Mouse (Mus musculus): ENCODE measurements around the gene Lonp2. TPM values are rescaled to one million over a fixed set of nuclear protein-coding genes. Genes with fewer than 3 reads are reported as not detected.

Gene Lonp2
- 50.3 and 60.6 TPM in 2 replicates for polyA plus RNA-seq (2014; fragmentation: Nextera tagmentation; extraction: Ambion mirVana)

- Histone ChIP-seq H3K36me3 (ENCODE audit: control insufficient read depth, insufficient read depth, low read length) (no peaks in the 10 kb centered on the region), H3K27me3 (replicated peaks; ENCODE audit: control insufficient read depth, insufficient read depth, low read length) (no peaks in the 10 kb centered on the region), H3K4me1 (replicated peaks; ENCODE audit: control insufficient read depth, insufficient read depth, low read length) (peaks cover 5% of the 10 kb centered on the region; the same call in 1 of the 2 replicates), H3K9ac (ENCODE audit: low read depth, low read length) (peak within 1 kb of the TSS; percentile 79), H3K4me3 (ENCODE audit: low read depth, low read length) (peak within 1 kb of the TSS; percentile 91), H3K4me2 (peak within 1 kb of the TSS; percentile 92), H3K27ac (ENCODE audit: low read depth, low read length) (peak within 1 kb of the TSS; percentile 81), H3K9me3 (ENCODE audit: control insufficient read depth, low read length) (no peaks in the 10 kb centered on the region)
- WGBS, result under 1% methylated on average over 62 of the region's 62 CpGs
- DNase-seq (ENCODE audit: low spot score) (peak; percentile 98), ATAC-seq (replicated peaks; ENCODE audit: low FRiP score) (peak; percentile 99)
These were observed at the start of gene Lonp2 for GRCm38 (mm10) chr8:86623911-86624731. TSS of gene Lonp2 (plus strand) at chr8:86624043.

DNA sequence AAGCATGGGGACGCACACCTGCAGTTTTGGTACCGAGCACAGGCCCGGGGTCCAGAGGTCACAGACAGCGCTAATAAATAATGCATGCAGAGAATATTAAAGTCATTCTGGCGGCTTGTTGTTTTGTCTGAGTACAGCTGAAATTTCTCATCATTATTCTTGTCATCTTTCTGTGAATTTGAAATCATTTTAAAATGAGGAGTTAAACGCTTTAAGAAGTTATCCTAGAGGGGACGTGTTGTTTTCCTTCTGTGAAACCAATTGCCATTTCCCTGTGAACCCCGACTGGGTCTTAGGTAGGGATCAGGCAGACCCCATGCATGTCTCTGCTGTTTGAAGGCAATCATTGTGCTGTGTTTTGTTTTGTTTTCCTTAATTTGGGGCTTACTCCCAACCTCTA, 46.3 kb upstream of the Lonp2 start:
- ATAC-seq (replicated peaks; ENCODE audit: low FRiP score) (no peak), DNase-seq (ENCODE audit: low spot score) (no peak)
- no peak overlapping the region for H3K4me2 ChIP-seq
- H3K4me1 ChIP-seq (replicated peaks; ENCODE audit: control insufficient read depth, insufficient read depth, low read length), result no peaks in the 10 kb centered on the region
- H3K36me3 ChIP-seq (ENCODE audit: control insufficient read depth, insufficient read depth, low read length), result no peaks in the 10 kb centered on the region
- no peak overlapping the region for H3K27ac ChIP-seq (ENCODE audit: low read depth, low read length)
- no peak overlapping the region for H3K4me3 ChIP-seq (ENCODE audit: low read depth, low read length)
- no peaks in the 10 kb centered on the region for H3K27me3 ChIP-seq (replicated peaks; ENCODE audit: control insufficient read depth, insufficient read depth, low read length)
- H3K9ac ChIP-seq (ENCODE audit: low read depth, low read length), result no peak overlapping the region
- no peaks in the 10 kb centered on the region for H3K9me3 ChIP-seq (ENCODE audit: control insufficient read depth, low read length)
- 86% methylated on average over 8 of the region's 8 CpGs for WGBS

DNA sequence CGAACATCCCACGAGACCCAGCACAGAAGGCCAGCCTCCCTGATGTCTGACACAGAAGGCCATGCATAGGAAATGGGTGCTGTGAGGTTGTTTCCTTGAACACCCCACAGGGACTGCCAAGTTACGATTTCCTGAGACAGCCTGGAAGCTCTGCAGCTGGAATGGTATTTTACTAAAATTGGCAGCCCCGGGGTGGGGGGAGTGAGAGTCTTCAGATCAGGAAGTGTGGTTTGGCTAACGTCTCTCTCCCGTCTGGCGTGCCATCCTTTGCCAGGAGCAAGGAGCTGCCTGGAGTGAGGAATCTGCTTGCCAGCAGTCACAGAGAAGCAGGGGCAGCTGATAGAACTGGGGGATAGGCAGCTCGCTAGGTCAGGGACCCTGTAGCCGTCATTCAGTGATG, 45.8 kb upstream of the Lonp2 start:
- 33% methylated on average over 9 of the region's 9 CpGs for WGBS
- H3K4me2 ChIP-seq, result no peak overlapping the region

GRCm38 (mm10) chr8:86578693-86579092, 45.1 kb upstream of the Lonp2 start:
- Histone ChIP-seq H3K27ac (ENCODE audit: low read depth, low read length) (no peak overlapping the region), H3K4me3 (ENCODE audit: low read depth, low read length) (no peak overlapping the region), H3K9me3 (ENCODE audit: control insufficient read depth, low read length) (no peaks in the 10 kb centered on the region), H3K4me1 (replicated peaks; ENCODE audit: control insufficient read depth, insufficient read depth, low read length) (no peaks in the 10 kb centered on the region), H3K27me3 (replicated peaks; ENCODE audit: control insufficient read depth, insufficient read depth, low read length) (no peaks in the 10 kb centered on the region), H3K4me2 (no peak overlapping the region), H3K36me3 (ENCODE audit: control insufficient read depth, insufficient read depth, low read length) (no peaks in the 10 kb centered on the region), H3K9ac (ENCODE audit: low read depth, low read length) (no peak overlapping the region)
- no peak for DNase-seq (ENCODE audit: low spot score)
- WGBS, result 69% methylated on average over 8 of the region's 8 CpGs
- ATAC-seq (replicated peaks; ENCODE audit: low FRiP score), result no peak

More for the DNA sequence above, 45.8 kb upstream of the Lonp2 start:
- Histone ChIP-seq H3K27me3 (replicated peaks; ENCODE audit: control insufficient read depth, insufficient read depth, low read length) (no peaks in the 10 kb centered on the region), H3K4me1 (replicated peaks; ENCODE audit: control insufficient read depth, insufficient read depth, low read length) (no peaks in the 10 kb centered on the region), H3K27ac (ENCODE audit: low read depth, low read length) (no peak overlapping the region), H3K9me3 (ENCODE audit: control insufficient read depth, low read length) (no peaks in the 10 kb centered on the region), H3K4me3 (ENCODE audit: low read depth, low read length) (no peak overlapping the region), H3K9ac (ENCODE audit: low read depth, low read length) (no peak overlapping the region), H3K36me3 (ENCODE audit: control insufficient read depth, insufficient read depth, low read length) (no peaks in the 10 kb centered on the region)
- DNase-seq (ENCODE audit: low spot score) (no peak), ATAC-seq (replicated peaks; ENCODE audit: low FRiP score) (no peak)

GRCm38 (mm10) chr8:86580458-86580857, 43.4 kb upstream of the Lonp2 start, which contains the start of gene Abcc12:
TSS of gene Abcc12 (minus strand) at chr8:86580686.
- no peak for ATAC-seq (replicated peaks; ENCODE audit: low FRiP score)
- Histone ChIP-seq H3K36me3 (ENCODE audit: control insufficient read depth, insufficient read depth, low read length) (no peaks in the 10 kb centered on the region), H3K27ac (ENCODE audit: low read depth, low read length) (no peak within 1 kb of the TSS), H3K4me1 (replicated peaks; ENCODE audit: control insufficient read depth, insufficient read depth, low read length) (no peaks in the 10 kb centered on the region), H3K27me3 (replicated peaks; ENCODE audit: control insufficient read depth, insufficient read depth, low read length) (no peaks in the 10 kb centered on the region), H3K9ac (ENCODE audit: low read depth, low read length) (no peak within 1 kb of the TSS), H3K4me2 (no peak within 1 kb of the TSS), H3K4me3 (ENCODE audit: low read depth, low read length) (no peak within 1 kb of the TSS), H3K9me3 (ENCODE audit: control insufficient read depth, low read length) (no peaks in the 10 kb centered on the region)
- no peak for DNase-seq (ENCODE audit: low spot score)

DNA sequence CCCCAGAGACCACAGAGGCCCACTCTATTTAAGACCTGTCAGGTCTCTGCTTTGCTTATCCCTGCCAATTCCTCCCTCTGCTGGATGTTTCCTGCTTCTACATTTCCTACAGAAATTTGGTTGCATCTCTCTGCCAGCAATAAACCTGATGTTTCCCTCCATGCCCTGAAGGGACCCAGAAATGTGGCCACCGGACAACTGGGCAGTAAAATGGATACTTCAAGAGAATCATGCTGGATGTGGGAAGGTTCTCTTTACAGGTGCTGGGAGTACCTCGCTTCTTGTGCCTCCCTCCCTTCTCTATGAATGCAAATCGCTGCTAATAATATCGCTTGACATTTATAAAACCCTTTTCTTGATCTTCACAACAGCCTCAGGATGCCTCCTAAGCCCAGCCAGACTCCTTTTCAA, 41.9 kb upstream of the Lonp2 start:
- no peaks in the 10 kb centered on the region for H3K4me1 ChIP-seq (replicated peaks; ENCODE audit: control insufficient read depth, insufficient read depth, low read length)
- no peak overlapping the region for H3K9ac ChIP-seq (ENCODE audit: low read depth, low read length)
- DNase-seq (ENCODE audit: low spot score) (no peak), ATAC-seq (replicated peaks; ENCODE audit: low FRiP score) (no peak)
- no peak overlapping the region for H3K4me2 ChIP-seq
- H3K36me3 ChIP-seq (ENCODE audit: control insufficient read depth, insufficient read depth, low read length), result no peaks in the 10 kb centered on the region
- H3K4me3 ChIP-seq (ENCODE audit: low read depth, low read length), result no peak overlapping the region
- H3K27me3 ChIP-seq (replicated peaks; ENCODE audit: control insufficient read depth, insufficient read depth, low read length), result no peaks in the 10 kb centered on the region
- no peaks in the 10 kb centered on the region for H3K9me3 ChIP-seq (ENCODE audit: control insufficient read depth, low read length)
- H3K27ac ChIP-seq (ENCODE audit: low read depth, low read length), result no peak overlapping the region
- WGBS, result 68% methylated on average over 4 of the region's 4 CpGs

DNA sequence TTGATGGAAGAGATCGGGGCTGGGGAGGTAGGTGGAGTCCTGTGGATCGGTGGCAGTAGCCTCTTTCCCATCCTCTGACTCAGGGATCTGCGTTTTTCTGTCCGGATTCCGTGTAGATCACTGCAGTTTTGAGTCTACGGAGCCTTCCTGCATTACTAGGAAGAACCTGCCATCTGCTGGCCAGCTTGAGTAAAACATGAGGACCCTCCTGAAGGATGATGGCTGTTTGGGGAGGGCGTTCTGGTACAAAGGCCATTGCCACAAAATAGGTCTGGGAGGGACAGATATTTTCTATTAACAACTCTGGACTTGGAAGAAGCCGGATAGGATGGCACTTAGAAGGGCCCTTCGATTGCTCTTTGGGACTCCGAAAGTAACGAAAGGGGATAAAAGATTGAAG, 38.7 kb upstream of the Lonp2 start:
- H3K4me1 ChIP-seq (replicated peaks; ENCODE audit: control insufficient read depth, insufficient read depth, low read length), result no peaks in the 10 kb centered on the region
- WGBS, result 6% methylated on average over 11 of the region's 11 CpGs
- peak overlapping the region; percentile 84 for H3K4me2 ChIP-seq
- H3K9ac ChIP-seq (ENCODE audit: low read depth, low read length), result no peak overlapping the region; the same call in 1 of the 2 replicates
- no peak overlapping the region for H3K27ac ChIP-seq (ENCODE audit: low read depth, low read length)
- peak overlapping the region; percentile 52 for H3K4me3 ChIP-seq (ENCODE audit: low read depth, low read length)
- no peaks in the 10 kb centered on the region for H3K9me3 ChIP-seq (ENCODE audit: control insufficient read depth, low read length)
- DNase-seq (ENCODE audit: low spot score), result peak; percentile 71
- H3K36me3 ChIP-seq (ENCODE audit: control insufficient read depth, insufficient read depth, low read length), result no peaks in the 10 kb centered on the region
- ATAC-seq (replicated peaks; ENCODE audit: low FRiP score), result peak; percentile 62
- H3K27me3 ChIP-seq (replicated peaks; ENCODE audit: control insufficient read depth, insufficient read depth, low read length), result no peaks in the 10 kb centered on the region

DNA sequence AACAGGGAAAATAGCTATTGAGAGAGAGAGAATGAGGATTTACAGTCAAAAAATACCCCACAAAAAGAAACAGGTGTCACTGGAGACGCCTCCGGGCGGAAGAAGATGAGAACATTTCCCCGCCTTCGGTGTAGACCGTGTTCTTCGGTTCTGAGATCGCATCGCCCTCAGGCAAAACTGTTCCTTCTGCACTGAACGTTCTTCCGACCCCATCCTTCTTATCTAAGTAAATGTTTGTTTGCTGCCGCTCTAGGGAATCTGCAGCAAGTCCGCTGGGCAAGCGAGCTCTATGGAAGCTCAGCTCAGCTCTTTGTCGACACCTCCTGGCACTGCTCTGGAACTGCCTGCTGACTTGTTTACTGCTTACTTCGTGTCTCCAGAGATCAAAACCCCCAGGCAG, 38.3 kb upstream of the Lonp2 start:
- H3K27ac ChIP-seq (ENCODE audit: low read depth, low read length), result no peak overlapping the region
- H3K4me1 ChIP-seq (replicated peaks; ENCODE audit: control insufficient read depth, insufficient read depth, low read length), result no peaks in the 10 kb centered on the region
- H3K4me2 ChIP-seq, result peak overlapping the region; percentile 84
- no peak overlapping the region; the same call in 1 of the 2 replicates for H3K9ac ChIP-seq (ENCODE audit: low read depth, low read length)
- DNase-seq (ENCODE audit: low spot score), result peak; percentile 67
- no peaks in the 10 kb centered on the region for H3K9me3 ChIP-seq (ENCODE audit: control insufficient read depth, low read length)
- peak; percentile 79 for ATAC-seq (replicated peaks; ENCODE audit: low FRiP score)
- WGBS, result under 1% methylated on average over 16 of the region's 16 CpGs
- peak overlapping the region; percentile 52 for H3K4me3 ChIP-seq (ENCODE audit: low read depth, low read length)
- H3K36me3 ChIP-seq (ENCODE audit: control insufficient read depth, insufficient read depth, low read length), result no peaks in the 10 kb centered on the region
- no peaks in the 10 kb centered on the region for H3K27me3 ChIP-seq (replicated peaks; ENCODE audit: control insufficient read depth, insufficient read depth, low read length)

- DNase-seq (ENCODE audit: low spot score) (no peak), ATAC-seq (replicated peaks; ENCODE audit: low FRiP score) (no peak)
- Histone ChIP-seq H3K27me3 (replicated peaks; ENCODE audit: control insufficient read depth, insufficient read depth, low read length) (no peaks in the 10 kb centered on the region), H3K4me1 (replicated peaks; ENCODE audit: control insufficient read depth, insufficient read depth, low read length) (no peaks in the 10 kb centered on the region), H3K9me3 (ENCODE audit: control insufficient read depth, low read length) (no peaks in the 10 kb centered on the region), H3K36me3 (ENCODE audit: control insufficient read depth, insufficient read depth, low read length) (no peaks in the 10 kb centered on the region), H3K9ac (ENCODE audit: low read depth, low read length) (no peak overlapping the region), H3K4me3 (ENCODE audit: low read depth, low read length) (no peak overlapping the region), H3K27ac (ENCODE audit: low read depth, low read length) (no peak overlapping the region), H3K4me2 (no peak overlapping the region)
- WGBS, result 35% methylated on average over 5 of the region's 5 CpGs
These were observed 37.8 kb upstream of the Lonp2 start for GRCm38 (mm10) chr8:86586058-86586457.
